12 mouse cellular contexts compared by ENCODE assay signal in the genomic region with DNA sequence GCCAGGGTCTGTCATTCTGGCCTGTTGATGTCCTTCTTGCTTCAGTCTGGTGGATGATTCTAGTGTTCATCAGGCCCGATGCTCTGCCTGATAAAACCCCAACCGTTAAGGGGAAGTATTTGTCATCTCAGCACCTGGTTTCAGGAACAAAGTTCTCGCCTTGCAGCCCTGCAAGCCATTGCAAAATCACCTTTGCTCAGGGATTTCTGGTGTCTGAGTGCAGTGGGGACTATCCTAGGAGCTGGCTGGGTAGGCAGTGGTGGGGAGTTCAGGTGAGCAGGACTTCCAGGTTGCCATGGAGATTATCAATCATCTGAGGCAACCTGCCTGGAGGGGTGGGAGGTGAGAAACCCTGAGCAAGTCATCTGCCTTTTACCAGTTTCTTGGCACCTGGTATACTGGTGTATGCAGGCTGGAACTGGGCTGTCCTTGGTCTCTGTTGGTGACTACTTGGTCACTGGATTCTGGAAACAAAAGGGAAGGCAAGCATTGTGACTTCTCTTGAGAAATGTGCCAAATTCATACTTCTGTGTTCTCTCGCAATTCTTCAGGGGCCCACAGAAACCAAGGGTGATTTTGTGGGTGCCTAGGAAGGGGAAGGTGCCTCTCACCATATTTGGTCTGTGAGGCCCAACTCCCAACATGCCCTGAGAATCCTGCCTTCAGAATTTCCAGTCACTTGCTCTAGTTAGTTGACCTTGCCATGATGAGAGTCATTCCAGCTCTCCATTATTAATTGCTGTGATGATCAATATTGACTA.
DNase-seq lines count a peak whose midpoint lies in the region; ATAC-seq and TF ChIP-seq lines count a peak whose summit lies in the region.
"Had no signal": no experiment of that assay in that cellular context is flagged by ENCODE, and none has a peak within 500 bp of the region (broad histone marks: within the 10 kb centered on the region; RNA-seq: fewer than 3 reads in every experiment).

No protein-coding gene starts in this region.

- H3K9me3 ChIP-seq in kidney, embryonic 16.5 days (ENCODE audit: low read length): 0 out of 2 replicates have a peak, but pooled peaks cover 4% of the 10 kb centered on the region

- no peak overlapping the region for H3K4me2 ChIP-seq in kidney, embryonic 16.5 days (replicated peaks; ENCODE audit: low read depth, low read length)

- peaks cover 13% of the 10 kb centered on the region for H3K4me1 ChIP-seq in kidney, embryonic 16.5 days (ENCODE audit: insufficient read depth, low read length)
- H3K4me1 ChIP-seq in spleen, adult 2 months (ENCODE audit: control insufficient read depth, insufficient read depth, insufficient read length): peaks cover 17% of the 10 kb centered on the region; the same call in 1 of the 2 replicates

- TF ChIP-seq CTCF in spleen, adult 2 months (IDR thresholded peaks at IDR 0.05; ENCODE audit: extremely low read depth, insufficient read depth, insufficient read length, insufficient replicate concordance): no peak

- H3K4me3 ChIP-seq in kidney, embryonic 16.5 days (ENCODE audit: low read length): no peak overlapping the region
- no peak overlapping the region for H3K4me3 ChIP-seq in spleen, adult 2 months (ENCODE audit: extremely low read depth, insufficient read depth, insufficient read length)
- H3K4me3 ChIP-seq: erythroblast, embryonic 14.5 days had no signal

- TF ChIP-seq POLR2A in spleen, adult 2 months (IDR thresholded peaks at IDR 0.05; ENCODE audit: low read depth, low read length): no peak

- peak; percentile 51 to 61 for DNase-seq in kidney, adult 8-10 months
- DNase-seq in spleen, adult 2 months (ENCODE audit: low read depth in 1 of 2, low spot score in 2 of 2): no peak
- DNase-seq in spleen, postnatal 10 days (ENCODE audit: low spot score in 2 of 2): no peak
- DNase-seq in kidney, postnatal 36 days: peak; percentile 47 to 56
- no peak for DNase-seq in adrenal gland, postnatal 14 days
- no peak for DNase-seq in left cerebral cortex, postnatal 36 days (ENCODE audit: low spot score in 2 of 2)
- no peak for DNase-seq in thymus, postnatal 0 days (ENCODE audit: low spot score)
- DNase-seq: adrenal gland, adult 8-10 months; left cerebral cortex, postnatal 4 days had no signal

- H3K27me3 ChIP-seq in kidney, embryonic 16.5 days (ENCODE audit: insufficient read depth, low read length): no peaks in the 10 kb centered on the region
- H3K27me3 ChIP-seq in spleen, adult 2 months (ENCODE audit: control insufficient read depth, insufficient read depth, low read length): no peaks in the 10 kb centered on the region

- intact Hi-C loops in left cerebral cortex, postnatal 36 days (cut with DNase I): no loop called here

- H3K36me3 ChIP-seq in kidney, embryonic 16.5 days (ENCODE audit: insufficient read depth, low read length): no peaks in the 10 kb centered on the region
- no peaks in the 10 kb centered on the region for H3K36me3 ChIP-seq in spleen, adult 2 months (ENCODE audit: control insufficient read depth, insufficient read depth, low read length)

- no peak for ATAC-seq in kidney, embryonic 16.5 days (ENCODE audit: low FRiP score, low TSS enrichment)
- ATAC-seq: CD4-positive, CD25-positive, alpha-beta regulatory T cell, adult 4 months had no signal

- H3K27ac ChIP-seq in kidney, embryonic 16.5 days (ENCODE audit: low read length): no peak overlapping the region
- H3K27ac ChIP-seq in spleen, adult 2 months (ENCODE audit: insufficient read depth, low read length): peak overlapping the region; percentile 6; the same call in 1 of the 2 replicates

- WGBS in kidney, embryonic 16.5 days: 82% methylated on average over 4 of the region's 4 CpGs
- WGBS in spleen, adult 2 months: 29% methylated on average over 4 of the region's 4 CpGs

- no peak overlapping the region for H3K9ac ChIP-seq in kidney, embryonic 16.5 days (replicated peaks; ENCODE audit: low read length)

Comparison
In these comparisons a context has a peak if more than half of its experiments do, and no peak if none do; other contexts are left out.
1. DNase-seq: peak in kidney, adult 8-10 months (2 of 2) and kidney, postnatal 36 days (2 of 2); none in spleen, adult 2 months (0 of 2), spleen, postnatal 10 days (0 of 2), adrenal gland, postnatal 14 days (single experiment), left cerebral cortex, postnatal 36 days (0 of 2) and thymus, postnatal 0 days (single experiment).